Comparison of ENCODE assay signal across 8 mouse cellular contexts in the genomic region with DNA sequence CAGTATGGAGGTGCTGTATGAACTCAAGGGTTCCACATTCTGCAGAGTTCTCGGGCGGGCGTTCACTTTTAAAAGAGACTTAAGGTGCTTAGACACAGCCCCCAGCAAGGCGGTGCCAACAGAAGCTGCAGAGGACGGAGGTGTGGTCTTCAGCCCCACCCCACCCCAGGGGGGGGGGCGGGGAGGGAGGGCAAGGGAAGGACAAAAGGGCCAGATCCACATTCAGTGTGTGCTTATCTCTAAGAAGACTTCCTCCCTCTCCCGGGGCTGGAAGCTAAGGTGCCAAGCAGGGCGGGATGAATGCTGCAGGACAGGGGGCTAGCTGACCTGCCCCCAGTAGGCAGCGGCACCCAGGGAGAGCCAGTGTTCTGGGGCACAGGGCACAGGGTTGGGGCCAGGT. TPM values are rescaled to one million over a fixed set of nuclear protein-coding genes. Genes with fewer than 3 reads are reported as not detected.
DNase-seq lines count a peak whose midpoint lies in the region; ATAC-seq lines count a peak whose summit lies in the region.

No protein-coding gene starts in this region.

- H3K4me1 ChIP-seq in heart, embryonic 16.5 days (ENCODE audit: control insufficient read depth, insufficient read depth, low read length) = peaks cover 9% of the 10 kb centered on the region

- peak; percentile 29 for DNase-seq in adrenal gland, postnatal 25 days
- DNase-seq in adrenal gland, postnatal 4 days (ENCODE audit: low spot score in 2 of 2) = no peak
- peak; percentile 52 for DNase-seq in MEL-GATA-1-ER (ENCODE audit: extremely low read depth, low read depth)
- peak; percentile 26 for DNase-seq in lung, postnatal 10 days
- DNase-seq in gastrocnemius, postnatal 10 days = no peak
- DNase-seq in cerebellum, adult 11 months = no peak

- WGBS in heart, embryonic 16.5 days = 21% methylated on average over 8 of the region's 9 CpGs

- no peak overlapping the region for H3K4me2 ChIP-seq in heart, embryonic 16.5 days (ENCODE audit: low read depth, low read length)

- H3K9ac ChIP-seq in heart, embryonic 16.5 days (ENCODE audit: low read length) = no peak overlapping the region

- H3K27ac ChIP-seq in heart, embryonic 16.5 days (ENCODE audit: low read length) = no peak overlapping the region; the same call in 1 of the 2 replicates

- peaks cover 13% of the 10 kb centered on the region for H3K36me3 ChIP-seq in heart, embryonic 16.5 days (ENCODE audit: control insufficient read depth, insufficient read depth)

- peak; percentile 73 for ATAC-seq in heart, embryonic 16.5 days (replicated peaks; ENCODE audit: extremely low read depth, insufficient read depth, low FRiP score)
- no peak for ATAC-seq in monocyte, adult 5-6 weeks (replicated peaks; ENCODE audit: insufficient number of reproducible peaks, low FRiP score, low TSS enrichment, poor library complexity, severe bottlenecking)

- no peak overlapping the region for H3K4me3 ChIP-seq in heart, embryonic 16.5 days (ENCODE audit: low read length)

- H3K9me3 ChIP-seq in heart, embryonic 16.5 days (replicated peaks; ENCODE audit: control insufficient read depth, low read length) = no peaks in the 10 kb centered on the region

- no peaks in the 10 kb centered on the region for H3K27me3 ChIP-seq in heart, embryonic 16.5 days (ENCODE audit: control insufficient read depth, insufficient read depth, low read length)

RNA-seq across cellular contexts. Expression of gene Trappc10, which starts 28.5 kb away (rescaled TPM):
- 53.0 and 56.6 TPM in 2 replicates for total RNA-seq in adrenal gland, postnatal 25 days (2021)
- 10 to 100 TPM; 48.8 to 50.2 TPM for total RNA-seq in adrenal gland, postnatal 4 days (2021)
- polyA plus RNA-seq in heart, embryonic 16.5 days (2015; fragmentation: Nextera tagmentation; extraction: Ambion mirVana) = 7.0 and 11.9 TPM in 2 replicates
- total RNA-seq in gastrocnemius, postnatal 10 days (2021) = 10 to 100 TPM; 35.2 to 37.9 TPM
- 30.4 to 42.5 TPM (median 37.6 TPM) in 3 replicates for total RNA-seq in monocyte, adult 5-6 weeks (2017)

Comparison
In these comparisons a context has a peak if more than half of its experiments do, and no peak if none do; other contexts are left out.
1. DNase-seq: peak in adrenal gland, postnatal 25 days (single experiment), MEL-GATA-1-ER (single experiment) and lung, postnatal 10 days (single experiment); none in adrenal gland, postnatal 4 days (0 of 2), gastrocnemius, postnatal 10 days (single experiment) and cerebellum, adult 11 months (single experiment).